Mouse (Mus musculus) 3134 (cell line): ENCODE data around the gene Bcat2.
A peak's percentile ranks its signal among the peaks of the same experiment; 100 is the strongest.

Source experiments
- DNase-seq: peaks from one replicate; pipeline ENCODE4 v3.0.0-alpha.2; 2011; ENCODE audit warnings: low spot score; ENCODE audit not compliant: insufficient read length; ENCODE audit errors: extremely low read depth

Gene Bcat2

DNA sequence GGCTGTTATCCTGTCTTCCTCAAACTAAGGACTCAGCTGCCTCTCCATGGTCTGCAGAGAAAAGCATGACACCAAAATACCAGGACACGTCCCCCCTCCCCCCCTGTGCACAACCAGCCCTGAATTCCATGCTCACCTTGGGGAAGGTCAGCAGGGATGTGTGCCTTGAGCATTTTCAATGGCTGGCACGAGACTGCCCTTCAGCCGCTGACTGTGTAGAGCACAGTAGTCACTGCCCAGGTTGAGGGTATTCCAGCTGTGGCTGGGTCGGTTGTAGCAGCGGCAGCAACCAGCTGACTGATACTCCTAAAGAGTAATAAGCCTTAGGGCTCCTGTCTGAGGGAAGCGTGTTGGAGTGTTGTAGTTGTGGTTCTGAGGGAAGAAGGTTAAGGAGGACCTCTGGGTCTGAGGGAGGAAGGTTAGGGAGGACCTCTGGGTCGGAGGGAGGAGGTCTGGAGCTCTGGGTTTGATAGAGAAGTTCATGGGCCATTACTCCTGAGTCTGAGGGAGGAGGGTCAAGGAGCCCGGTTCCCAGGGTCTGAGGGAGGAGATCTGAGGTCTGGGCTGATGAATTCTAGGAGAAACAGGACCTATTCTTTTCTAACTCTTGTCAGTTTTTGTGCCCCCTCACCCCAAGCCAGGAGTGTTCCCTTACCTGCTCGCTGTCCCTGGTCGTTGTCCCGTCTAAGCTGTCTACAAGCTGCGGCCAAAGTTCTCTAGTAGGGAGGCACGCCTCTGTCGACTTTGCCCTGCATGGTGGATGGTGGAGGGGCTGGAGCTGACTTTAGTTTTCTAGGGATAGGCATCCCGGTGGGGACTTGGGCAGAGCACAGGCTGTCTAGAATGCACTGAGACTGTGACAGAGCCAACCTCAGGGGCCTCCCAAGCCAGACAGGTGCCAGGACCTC lies 4.8 kb downstream of the Bcat2 start:
- no peak for DNase-seq

DNA sequence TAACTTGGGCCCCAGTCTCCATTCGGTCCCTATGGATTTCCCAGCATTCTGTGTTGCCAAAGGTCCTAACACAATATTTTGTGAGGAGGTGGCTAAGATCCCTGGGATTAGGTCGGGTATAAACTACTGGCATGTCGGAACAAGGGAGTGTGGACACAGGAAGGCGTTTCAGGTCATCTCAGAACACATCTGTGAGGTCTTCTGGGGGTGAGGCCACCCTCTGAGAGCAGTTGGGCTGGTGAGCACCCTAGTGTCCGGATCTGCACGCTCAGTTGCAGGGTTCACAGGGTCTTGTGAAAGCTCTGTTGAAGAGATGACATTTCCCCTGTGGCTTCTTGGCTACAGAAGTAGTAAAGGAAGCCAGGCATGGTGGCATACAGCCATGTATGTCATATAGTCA lies 16.0 kb downstream of the Bcat2 start:
- no peak for DNase-seq

GRCm38 (mm10) chr7:45587631-45588592 lies 18.0 kb downstream of the Bcat2 start:
- no peak for DNase-seq

DNA sequence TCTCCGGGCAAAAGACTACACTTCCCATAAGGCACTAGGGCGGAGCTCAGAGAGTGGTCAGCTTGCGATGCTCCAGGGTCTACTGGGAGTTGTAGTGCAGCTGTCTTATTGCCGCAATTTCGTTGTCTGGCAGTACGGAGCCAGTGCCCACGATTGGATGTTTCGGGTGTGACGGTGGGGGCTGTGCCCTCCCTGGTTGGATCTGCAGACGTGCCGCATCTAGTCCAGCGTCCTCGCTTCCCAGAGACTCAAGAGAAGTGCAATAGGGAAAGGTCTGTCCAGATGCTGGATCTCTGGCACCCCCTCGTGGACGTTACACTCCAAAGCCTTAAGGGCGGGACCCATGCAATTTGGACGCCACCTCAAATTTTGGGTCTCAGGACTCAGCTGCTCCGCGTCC lies 19.2 kb downstream of the Bcat2 start:
- peak; percentile 93 for DNase-seq

- DNase-seq = no peak
Observed at GRCm38 (mm10) chr7:45589898-45590297, 19.9 kb downstream of the Bcat2 start.

DNA sequence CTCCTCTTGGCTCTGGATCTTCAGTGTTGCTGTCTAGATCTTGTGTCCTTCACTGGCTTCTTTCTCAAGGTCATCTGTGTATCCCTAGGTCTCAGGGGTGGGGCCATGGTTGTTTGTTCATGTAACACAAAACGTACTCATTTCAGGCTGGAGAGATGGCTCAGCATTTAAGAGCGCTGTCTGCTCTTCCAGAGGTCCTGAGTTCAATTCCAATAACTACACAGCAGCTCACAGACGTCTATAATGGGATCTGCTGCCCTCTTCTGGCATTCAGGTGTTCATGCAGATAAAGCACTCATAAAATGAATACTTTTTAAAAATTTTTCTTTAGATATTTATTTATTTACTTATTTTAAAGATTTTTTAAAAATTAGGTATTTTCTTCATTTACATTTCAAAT lies 20.9 kb downstream of the Bcat2 start:
- DNase-seq = no peak

- no peak for DNase-seq
Observed at GRCm38 (mm10) chr7:45591880-45592279, 21.9 kb downstream of the Bcat2 start.

DNA sequence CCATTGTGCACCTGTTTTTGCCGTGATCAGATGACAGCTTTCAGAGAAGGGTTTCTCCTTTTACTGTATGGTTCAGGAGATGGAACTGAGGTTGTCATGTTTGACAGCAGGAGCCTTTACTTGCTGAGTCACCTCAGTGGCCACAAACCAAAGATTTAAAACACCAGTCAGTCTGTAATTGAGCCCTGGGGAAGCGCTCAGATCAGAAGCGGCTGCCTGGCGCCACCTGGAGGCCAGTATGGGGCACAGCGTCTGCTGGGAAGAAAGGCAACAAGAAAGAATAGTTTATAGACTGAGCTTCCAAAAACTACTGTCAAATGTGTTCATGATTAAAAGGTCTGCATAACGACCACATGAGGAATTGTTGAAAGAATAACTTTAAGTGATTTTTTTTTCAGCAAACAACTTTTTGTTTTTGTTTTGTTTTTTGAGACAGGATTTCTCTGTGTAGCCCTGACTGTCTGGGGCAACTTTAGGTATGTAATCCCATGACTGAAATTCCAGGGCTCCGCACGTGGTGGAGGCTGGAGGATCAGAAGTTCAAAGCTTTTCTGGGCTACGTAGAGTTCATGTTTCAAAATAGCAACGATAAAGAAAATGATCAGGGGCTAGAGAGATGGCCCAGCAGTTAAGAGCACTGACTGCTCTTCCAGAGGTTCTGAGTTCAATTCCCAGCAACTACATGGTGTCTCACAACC lies 23.3 kb downstream of the Bcat2 start:
- peak; percentile 74 for DNase-seq

- no peak for DNase-seq
Observed at GRCm38 (mm10) chr7:45595176-45595575, 25.2 kb downstream of the Bcat2 start.

GRCm38 (mm10) chr7:45596107-45596506 lies 26.2 kb downstream of the Bcat2 start:
- no peak for DNase-seq

- no peak for DNase-seq
Observed at GRCm38 (mm10) chr7:45597013-45597412, 27.1 kb downstream of the Bcat2 start.

GRCm38 (mm10) chr7:45597527-45597926 lies 27.6 kb downstream of the Bcat2 start:
- DNase-seq = no peak

DNA sequence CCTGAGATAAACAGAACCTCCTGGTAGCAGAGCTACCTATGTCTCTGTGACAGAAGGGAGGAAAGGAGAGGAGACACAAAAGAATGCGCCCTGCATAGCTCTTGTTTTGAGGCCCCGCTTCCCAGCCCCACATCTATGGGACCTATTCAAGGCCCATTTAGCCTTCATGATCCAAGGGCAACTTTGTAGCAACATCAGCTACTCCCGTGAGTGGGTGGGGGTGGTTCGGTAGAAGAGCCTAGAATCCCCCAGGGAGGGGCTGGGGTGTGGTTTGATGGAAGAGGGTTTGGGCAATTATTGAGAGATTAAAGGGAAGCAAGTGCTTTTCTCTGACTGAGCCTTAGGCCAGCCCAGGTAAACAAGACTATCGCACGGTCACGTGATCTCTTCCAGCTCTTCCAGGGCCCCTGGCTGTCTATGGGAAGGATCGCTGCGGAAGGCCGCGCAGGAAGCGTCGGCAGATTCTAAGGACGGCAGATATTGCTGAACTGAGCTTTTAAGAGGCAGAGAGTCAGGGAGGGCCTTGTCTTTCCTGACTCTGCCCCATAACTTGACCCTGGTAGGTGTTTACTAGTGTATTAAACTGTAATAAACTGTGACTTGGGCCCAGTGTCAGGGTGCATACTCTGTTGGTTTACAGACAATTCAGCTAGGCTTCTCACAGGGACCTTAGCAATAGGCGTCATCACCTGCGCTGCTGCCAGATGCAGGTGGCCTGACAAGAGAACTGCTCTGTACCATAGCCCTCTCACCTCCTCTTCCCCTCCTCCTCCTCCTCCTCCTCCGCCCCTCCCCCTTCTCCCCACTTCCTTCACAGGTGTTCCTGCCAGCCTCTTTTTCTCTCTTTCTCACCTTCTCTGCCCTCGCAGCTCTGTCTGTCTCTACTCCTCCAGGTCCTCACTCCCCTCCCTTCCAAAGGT lies 29.3 kb downstream of the Bcat2 start:
- no peak for DNase-seq

GRCm38 (mm10) chr7:45605704-45606289 lies 35.8 kb downstream of the Bcat2 start:
- DNase-seq = peak; percentile 31

DNA sequence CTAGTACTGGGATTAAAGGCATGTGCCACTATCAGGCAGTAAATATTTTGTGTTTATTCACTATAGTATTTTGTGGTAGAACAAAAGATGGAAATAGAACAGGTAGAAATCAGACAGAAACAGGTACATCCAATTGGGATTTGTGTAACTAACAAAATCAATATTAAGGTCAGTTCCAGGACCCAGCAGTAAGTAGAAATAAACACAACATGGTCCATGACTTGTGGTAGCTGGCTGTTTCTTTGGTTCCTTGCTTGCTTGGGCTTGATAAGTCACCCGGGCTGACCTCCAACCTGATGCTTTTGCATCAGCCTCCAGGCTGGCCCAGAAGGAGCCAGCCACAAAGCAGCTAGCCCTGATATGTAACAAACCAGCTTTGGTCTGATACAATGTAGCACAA lies 39.6 kb downstream of the Bcat2 start:
- no peak for DNase-seq

GRCm38 (mm10) chr7:45616277-45616676 lies 46.3 kb downstream of the Bcat2 start:
- DNase-seq = peak; percentile 53

DNA sequence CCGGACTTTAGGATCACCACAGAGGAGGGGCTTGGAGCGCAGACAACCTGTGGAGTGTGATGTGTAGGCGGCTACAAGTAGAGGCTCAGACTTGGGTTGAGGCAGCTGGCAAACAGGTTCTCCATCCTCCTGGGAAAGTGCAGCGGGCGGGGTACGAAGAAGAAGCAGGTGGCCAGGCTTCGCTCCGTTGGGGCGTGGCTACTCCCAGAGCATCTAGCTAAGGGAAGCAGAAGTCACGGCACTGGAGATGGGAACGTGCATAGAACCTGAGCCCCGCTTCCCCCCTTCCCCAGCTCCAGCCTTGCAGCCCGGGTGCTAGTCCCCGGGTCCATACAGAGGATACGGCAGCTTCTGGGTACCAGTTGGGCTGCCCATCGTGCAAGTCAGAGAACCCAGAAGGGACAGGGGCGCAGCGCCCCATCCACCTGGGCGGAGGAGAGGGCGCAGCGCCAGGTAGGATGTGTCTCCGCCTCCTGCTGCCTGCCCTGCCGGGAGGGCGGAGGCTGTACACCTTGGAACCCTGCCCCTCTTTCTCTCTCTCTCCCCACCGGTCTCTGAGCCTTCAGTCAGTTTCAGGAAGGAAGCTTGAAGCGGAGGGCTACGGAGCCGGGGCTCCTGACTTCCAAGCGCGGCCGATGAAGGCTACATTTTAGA lies 47.2 kb downstream of the Bcat2 start, which contains the start of gene Fut1:
Gene Fut1, plus strand, starts transcription at position 248 of the 654 bp plus-strand sequence.
- no peak for DNase-seq

DNA sequence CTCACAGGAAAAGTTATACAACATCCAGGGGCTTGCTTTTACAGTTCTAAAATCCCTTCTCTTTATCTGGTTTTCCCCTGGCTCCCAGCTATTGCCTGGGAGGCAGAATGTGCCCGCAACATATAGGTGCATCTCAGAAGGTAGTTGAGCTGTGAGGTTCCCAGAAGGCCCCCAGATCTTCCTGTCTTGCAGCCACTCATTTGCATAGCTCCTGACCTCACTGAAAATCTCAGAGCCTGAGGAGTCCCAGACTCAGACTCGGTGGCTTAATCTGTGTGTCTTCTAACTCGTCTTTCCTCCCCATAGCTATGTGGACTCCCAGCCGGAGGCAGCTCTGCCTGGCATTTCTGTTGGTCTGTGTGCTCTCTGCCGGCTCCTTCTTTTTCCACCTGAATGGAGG lies 48.4 kb downstream of the Bcat2 start:
- no peak for DNase-seq

- DNase-seq = no peak
Observed at GRCm38 (mm10) chr7:45619592-45619991, 49.6 kb downstream of the Bcat2 start.
